Mouse (Mus musculus): Measurements from ENCODE around the gene Kdr.

- TF ChIP-seq CTCF (IDR thresholded peaks at IDR 0.05; ENCODE audit: low read depth) (no peak), EP300 (optimal IDR thresholded peaks at IDR 0.05) (no peak)
Observed at GRCm38 (mm10) chr5:75956526-75956925, 21.7 kb downstream of the Kdr start.
